Mouse (Mus musculus) testis, postnatal 14 days (tissue): ENCODE measurements around the gene Tmem106c.

Source experiments
- DNase-seq: peaks from one replicate; pipeline ENCODE4 v3.0.0; 2021; ENCODE audit warnings: low spot score

Tmem106c gene

GRCm38 (mm10) chr15:97952889-97953189 is 11.2 kb upstream of the Tmem106c start:
- no peak for DNase-seq

DNA sequence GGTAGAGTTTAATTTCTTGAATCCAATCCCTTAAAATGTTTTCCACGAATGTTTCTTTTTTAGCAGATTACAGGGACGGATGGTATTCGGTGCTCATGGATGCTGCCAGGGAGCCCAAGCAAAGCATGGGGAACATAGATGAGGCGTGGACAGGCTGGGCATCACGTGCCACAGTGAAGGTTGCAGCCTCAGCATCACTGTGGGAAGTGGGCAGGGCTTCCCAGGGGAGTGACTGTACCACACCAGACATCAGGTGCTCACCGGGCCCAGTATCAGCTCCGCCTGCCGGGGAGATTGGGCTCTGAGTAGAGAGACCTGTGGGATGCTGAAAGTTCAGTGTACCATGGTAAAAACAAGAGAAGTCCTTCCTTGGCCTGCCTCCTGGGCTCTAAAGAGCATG is 9.3 kb upstream of the Tmem106c start:
- no peak for DNase-seq

GRCm38 (mm10) chr15:97955286-97955685 is 8.7 kb upstream of the Tmem106c start:
- DNase-seq: no peak

DNA sequence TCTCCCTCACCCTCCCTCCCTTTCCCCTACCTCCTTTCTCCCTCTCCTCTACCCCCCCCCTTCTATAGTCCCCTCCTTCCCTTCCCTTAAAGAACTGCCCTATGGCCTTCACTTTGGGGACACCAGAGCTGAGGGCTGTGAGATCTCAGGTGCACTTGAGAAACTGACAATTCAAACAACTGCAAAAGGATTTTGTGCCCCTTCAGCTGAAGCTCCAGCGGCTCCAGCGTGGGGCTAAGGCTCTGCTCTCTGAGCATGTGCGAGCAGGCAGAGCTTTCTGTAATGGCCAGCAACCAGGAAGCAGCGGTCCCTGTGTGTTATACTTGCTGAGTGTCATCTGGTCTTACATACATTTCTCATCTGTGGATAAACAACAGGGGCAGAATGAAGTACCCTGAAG is 8.3 kb upstream of the Tmem106c start:
- DNase-seq: no peak

GRCm38 (mm10) chr15:97956416-97956815 is 7.6 kb upstream of the Tmem106c start:
- no peak for DNase-seq

GRCm38 (mm10) chr15:97963329-97963988 is 541 bp upstream of the Tmem106c start:
- no peak for DNase-seq

DNA sequence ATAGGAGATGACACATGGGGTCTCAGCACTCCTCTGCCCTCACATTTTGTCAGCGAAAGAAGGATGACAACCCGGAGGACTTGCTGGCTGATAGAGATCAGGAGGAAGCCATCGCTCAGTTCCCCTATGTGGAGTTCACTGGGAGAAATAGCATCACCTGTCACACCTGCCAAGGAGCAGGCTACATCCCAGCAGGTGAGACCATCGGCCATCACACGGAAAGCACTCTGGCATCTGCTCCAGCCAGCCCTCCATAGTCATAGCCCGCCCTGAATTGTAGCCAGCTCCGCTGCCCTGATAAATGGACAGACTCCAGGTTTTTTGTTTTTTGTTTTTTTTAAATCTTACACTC is 812 bp downstream of the Tmem106c start:
- DNase-seq: no peak

DNA sequence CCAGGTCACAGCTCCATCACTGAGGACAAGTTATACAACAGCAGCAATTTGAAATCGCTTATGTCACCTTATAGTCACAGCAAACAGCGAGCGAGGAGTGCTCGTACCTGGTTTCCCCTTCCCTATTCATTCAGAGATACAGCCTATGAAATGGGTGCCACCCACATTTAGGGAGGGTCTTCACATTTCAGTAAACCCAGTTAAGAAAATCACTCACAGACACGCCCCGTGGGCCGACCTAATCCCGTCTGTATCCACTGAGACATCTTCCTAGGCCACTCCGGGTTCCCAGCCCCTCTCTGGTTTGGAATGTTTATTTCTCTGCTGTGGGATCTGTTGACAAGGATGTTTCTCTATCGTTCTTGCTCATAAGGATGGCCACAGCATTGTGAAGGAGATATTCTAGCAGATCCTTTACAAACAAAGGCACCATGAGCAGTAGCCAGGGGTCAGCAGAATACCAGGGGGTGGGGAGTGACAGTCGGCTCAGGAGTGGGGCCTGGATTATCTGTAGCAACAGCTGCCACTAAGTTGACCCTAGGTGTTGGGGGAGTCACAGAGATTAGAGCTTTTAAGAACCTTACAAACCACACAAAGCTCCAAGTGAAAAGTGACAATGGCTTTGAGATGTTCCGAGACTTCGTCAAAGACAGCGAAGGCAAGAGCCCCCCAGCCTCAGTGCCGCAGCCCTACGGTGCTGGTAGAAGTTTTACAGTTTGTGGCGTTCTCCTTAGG is 1.5 kb downstream of the Tmem106c start:
- no peak for DNase-seq

DNA sequence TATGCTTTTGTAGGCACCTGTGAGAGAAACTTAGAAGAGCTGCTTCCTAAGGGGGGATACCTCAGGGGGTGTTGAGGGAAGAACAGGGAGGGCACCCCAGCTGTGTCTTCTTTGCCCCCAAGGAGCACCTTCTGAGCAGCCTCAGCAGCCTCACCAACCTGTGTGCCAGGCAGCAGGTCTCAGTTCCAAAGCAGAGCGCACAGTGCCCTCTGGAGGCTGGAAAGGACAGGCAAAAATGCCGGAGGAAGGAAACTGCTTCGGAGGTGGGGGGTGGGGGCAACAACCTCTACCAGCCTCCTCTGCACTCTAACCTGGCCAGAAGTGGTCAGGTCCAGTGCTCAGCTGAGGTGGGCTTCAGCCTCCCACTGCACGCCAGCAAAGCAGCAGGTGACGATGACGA is 6.3 kb downstream of the Tmem106c start:
- DNase-seq: no peak

- no peak for DNase-seq
Measured at GRCm38 (mm10) chr15:97972580-97972979, 8.6 kb downstream of the Tmem106c start.

- DNase-seq: no peak
Measured at GRCm38 (mm10) chr15:97973248-97974005, 9.4 kb downstream of the Tmem106c start.

DNA sequence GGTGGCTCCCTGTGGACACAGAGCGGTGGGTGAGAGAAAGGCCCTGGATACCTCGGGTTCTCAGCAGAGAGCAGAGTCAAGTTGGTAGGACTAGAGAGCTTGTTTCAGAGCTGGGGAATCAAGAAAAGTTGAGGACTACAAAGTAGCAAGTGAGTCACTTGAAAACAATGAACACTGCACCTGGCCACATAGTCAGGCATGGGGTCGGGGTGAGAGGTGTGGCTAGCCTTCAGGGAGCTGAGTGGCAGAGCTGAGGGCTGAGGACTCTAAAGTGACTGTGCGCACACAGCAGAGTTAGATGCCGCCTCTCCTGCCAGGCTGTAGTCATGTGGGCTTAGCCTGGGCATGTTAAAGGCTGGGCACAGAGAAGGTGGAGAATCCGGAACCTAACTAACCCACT is 17.6 kb downstream of the Tmem106c start:
- peak; percentile 53 for DNase-seq

GRCm38 (mm10) chr15:97989544-97989943 is 25.5 kb downstream of the Tmem106c start:
- no peak for DNase-seq

DNA sequence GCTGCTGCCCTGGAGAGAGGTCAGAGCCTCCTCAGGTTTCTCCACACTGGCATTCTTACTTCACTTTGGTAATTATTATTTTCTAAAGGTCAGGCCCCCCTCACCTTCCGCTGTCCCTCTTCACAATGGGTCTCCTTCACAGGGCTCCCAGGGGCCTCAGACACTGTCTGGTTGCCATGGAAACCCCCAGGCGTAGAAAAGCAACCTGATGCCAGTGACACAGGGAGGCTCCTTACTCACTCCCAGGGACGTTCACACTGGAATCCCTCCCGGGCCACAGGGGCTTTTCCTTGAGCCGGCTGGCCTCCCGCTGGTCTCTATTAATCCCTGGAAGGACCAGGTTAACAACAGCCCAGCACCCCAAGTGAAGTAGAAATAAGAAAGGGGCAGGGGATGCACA is 26.1 kb downstream of the Tmem106c start:
- no peak for DNase-seq

GRCm38 (mm10) chr15:97990721-97991120 is 26.7 kb downstream of the Tmem106c start:
- DNase-seq: no peak

- no peak for DNase-seq
Measured at GRCm38 (mm10) chr15:97991285-97991895, 27.4 kb downstream of the Tmem106c start.

GRCm38 (mm10) chr15:97992027-97992711 is 28.2 kb downstream of the Tmem106c start:
- no peak for DNase-seq

- DNase-seq: peak; percentile 89
Measured at GRCm38 (mm10) chr15:97992712-97993286, 28.8 kb downstream of the Tmem106c start.

GRCm38 (mm10) chr15:97996716-97997256 is 32.8 kb downstream of the Tmem106c start:
- no peak for DNase-seq

DNA sequence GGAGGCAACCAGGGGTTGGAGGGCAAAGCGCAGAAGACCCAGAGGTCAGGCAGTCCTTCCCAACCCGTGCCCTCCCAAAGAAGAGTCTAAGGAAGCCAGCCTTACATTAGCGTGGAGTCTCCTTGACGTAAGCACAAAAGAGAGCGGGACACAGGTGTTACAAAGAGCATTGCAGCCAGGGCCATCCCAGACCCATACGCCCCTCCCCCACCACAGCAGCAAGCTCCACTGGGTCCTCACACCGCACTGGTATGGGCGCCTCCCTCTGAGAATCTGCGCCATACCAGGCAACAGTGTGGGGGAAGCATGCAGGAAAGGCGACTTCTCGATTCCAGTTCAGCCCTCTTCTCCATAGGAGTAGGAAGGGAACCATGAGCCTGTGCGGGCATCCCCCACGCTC is 35.5 kb downstream of the Tmem106c start:
- DNase-seq: no peak

GRCm38 (mm10) chr15:97999991-98000390 is 36.0 kb downstream of the Tmem106c start:
- no peak for DNase-seq
